Mouse (Mus musculus) liver, embryonic 14.5 days (tissue): ENCODE data around the gene Shank2. TPM values are rescaled to one million over a fixed set of nuclear protein-coding genes. Genes with fewer than 3 reads are reported as not detected.

ENCODE experiments used
- ATAC-seq: fragments of 200-750 bp; cut with Nextera tagmentation; 2 replicates; pipeline ENCODE4 v1.8.0; 2017; ENCODE audit warnings: moderate number of reproducible peaks, mild to moderate bottlenecking, moderate library complexity; ENCODE audit not compliant: insufficient read depth
- DNase-seq, 3 experiments: peaks; one replicate each; pipeline ENCODE4 v3.0.0-alpha.2; 2012 to 2013; ENCODE audit warnings: low read depth in 3 of 3, low spot score in 3 of 3
- H3K27ac ChIP-seq: fragments of 300-500 bp; sonication (generic); 2 replicates; pipeline ENCODE4 v1.5.1; 2014; ENCODE audit warnings: moderate library complexity, mild to moderate bottlenecking, control low read depth, inconsistent platforms
- H3K27me3 ChIP-seq: fragments of 300-500 bp; sonication (generic); 2 replicates; pipeline ENCODE4 v1.6.1; 2014; ENCODE audit warnings: mild to moderate bottlenecking, low read length, moderate library complexity; ENCODE audit not compliant: control insufficient read depth, insufficient read depth
- H3K36me3 ChIP-seq: fragments of 300-500 bp; sonication (generic); replicated peaks from 2 replicates; pipeline ENCODE4 v1.6.1; 2014; ENCODE audit warnings: low read depth; ENCODE audit not compliant: control insufficient read depth, insufficient read depth
- H3K4me1 ChIP-seq, 2 experiments: fragments of 200-500 bp in 1 of 2; fragments of 300-500 bp in 1 of 2; sonication (generic) in 1 of 2; replicated peaks; 2 replicates each; pipeline ENCODE4 v1.6.1; 2012 to 2014; ENCODE audit warnings: antibody characterized with exemption in 1 of 2, inconsistent platforms in 1 of 2, low read length in 1 of 2; ENCODE audit not compliant: control insufficient read depth in 2 of 2, insufficient read depth in 2 of 2
- H3K4me2 ChIP-seq: fragments of 300-500 bp; sonication (generic); 2 replicates; pipeline ENCODE4 v1.6.1; 2014; ENCODE audit warnings: low read depth, mild to moderate bottlenecking, control low read depth, moderate library complexity
- H3K4me3 ChIP-seq, 2 experiments: fragments of 200-500 bp in 1 of 2; fragments of 300-500 bp in 1 of 2; sonication (generic) in 1 of 2; 2 replicates each; pipeline ENCODE4 v1.5.1; 2012 to 2014; ENCODE audit warnings: low read depth in 2 of 2, low read length in 2 of 2, mild to moderate bottlenecking in 2 of 2, control low read depth in 1 of 2, inconsistent platforms in 1 of 2, moderate library complexity in 1 of 2; ENCODE audit not compliant: insufficient read depth in 1 of 2
- H3K9ac ChIP-seq: fragments of 300-500 bp; sonication (generic); replicated peaks from 2 replicates; pipeline ENCODE4 v1.6.1; 2014; ENCODE audit warnings: mild to moderate bottlenecking, control low read depth, moderate library complexity
- H3K9me3 ChIP-seq: fragments of 300-500 bp; sonication (generic); 2 replicates; pipeline ENCODE4 v1.6.1; 2016; ENCODE audit warnings: low read length, mixed read lengths; ENCODE audit not compliant: control insufficient read depth
- CTCF ChIP-seq: IDR thresholded peaks from 2 replicates; pipeline ENCODE4 v1.5.1; 2016; ENCODE audit warnings: antibody characterized with exemption, low read depth, control low read depth
- EP300 ChIP-seq: IDR thresholded peaks from 2 replicates; pipeline ENCODE4 v1.6.1; 2016; ENCODE audit warnings: antibody characterized with exemption, low read depth
- WGBS: fragments of 180-500 bp; shearing (Covaris S2); extraction: QIAGEN DNeasy Blood & Tissue Kit; methylation state at CpG from one replicate; pipeline ENCODE4 v1.1.7; 2014; ENCODE audit not compliant: insufficient replicate concordance; 5-methylcytosine and 5-hydroxymethylcytosine counted together
- polyA plus RNA-seq, 2 experiments: library from polyadenylated mRNA; depleted of rRNA in 1 of 2; stranded (reverse) in 1 of 2; unstranded in 1 of 2; fragments of >200 nt; fragmentation: Nextera tagmentation in 1 of 2; extraction: Ambion mirVana in 1 of 2; gene quantifications; 2 replicates each; pipeline versions ENCODE4 v1.2.1 to v1.2.3; 2012 to 2014

The Shank2 gene
- polyA plus RNA-seq, 2 experiments, result 0.17 to 0.35 TPM

DNA sequence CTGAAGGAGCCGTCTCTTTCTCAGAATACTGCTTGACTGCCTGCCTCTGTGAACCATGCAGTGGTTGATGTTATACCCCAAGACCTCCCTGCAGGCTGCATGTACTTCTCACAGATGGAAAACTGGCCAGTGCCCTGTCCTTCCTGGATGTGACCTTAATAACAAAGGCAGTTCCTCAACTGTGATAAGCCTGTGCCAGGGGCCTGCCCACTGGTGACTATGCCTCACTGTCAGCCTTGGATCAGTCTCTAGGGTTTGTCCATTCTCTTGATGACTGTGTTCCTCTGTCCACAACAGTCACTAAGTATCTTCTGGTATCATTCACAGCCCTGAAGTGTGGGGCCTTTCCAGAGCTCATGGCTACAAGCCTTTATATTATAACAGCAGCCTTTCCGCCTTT is 196.8 kb downstream of the Shank2 start:
- Histone ChIP-seq H3K9me3 (no peaks in the 10 kb centered on the region), H3K27ac (no peak overlapping the region), H3K4me3 (no peak overlapping the region), H3K9ac (no peak overlapping the region), H3K36me3 (no peaks in the 10 kb centered on the region), H3K4me2 (no peak overlapping the region), H3K4me1 (no peaks in the 10 kb centered on the region), H3K27me3 (no peaks in the 10 kb centered on the region)
- DNase-seq (no peak), ATAC-seq (no peak)
- 57% methylated on average over 2 of the region's 2 CpGs for WGBS
- no peak for TF ChIP-seq EP300
- TF ChIP-seq CTCF, result no peak

- TF ChIP-seq EP300, result no peak
- TF ChIP-seq CTCF, result no peak
- Histone ChIP-seq H3K9ac (no peak overlapping the region), H3K36me3 (no peaks in the 10 kb centered on the region), H3K4me3 (no peak overlapping the region), H3K27me3 (no peaks in the 10 kb centered on the region), H3K27ac (no peak overlapping the region), H3K4me2 (no peak overlapping the region), H3K4me1 (no peaks in the 10 kb centered on the region), H3K9me3 (no peaks in the 10 kb centered on the region)
- DNase-seq (no peak), ATAC-seq (no peak)
- 46% methylated on average over 7 of the region's 7 CpGs for WGBS
Measured at GRCm38 (mm10) chr7:144202017-144202682, 200.4 kb downstream of the Shank2 start.

DNA sequence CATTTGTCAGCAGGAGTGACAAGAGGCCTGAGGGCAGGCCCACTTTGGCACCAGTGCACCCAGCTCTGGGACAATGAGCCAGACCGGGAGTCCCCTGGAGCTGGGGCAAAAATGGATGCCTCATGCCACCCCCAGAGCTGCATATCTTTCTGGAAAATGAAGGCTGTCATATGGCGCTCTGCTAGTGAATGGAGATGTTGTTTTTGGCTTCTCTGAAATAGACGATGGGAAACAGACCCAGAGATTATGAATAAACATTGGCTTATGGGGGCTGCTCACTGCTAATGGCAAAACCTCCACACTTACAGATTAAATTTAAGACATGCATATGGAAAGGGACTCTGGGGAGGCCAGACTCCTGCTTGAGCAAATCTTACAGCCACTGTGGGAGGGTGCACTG is 202.6 kb downstream of the Shank2 start:
- no peak overlapping the region for H3K4me2 ChIP-seq
- H3K36me3 ChIP-seq, result no peaks in the 10 kb centered on the region
- no peak overlapping the region for H3K27ac ChIP-seq
- no peaks in the 10 kb centered on the region for H3K4me1 ChIP-seq
- no peak overlapping the region for H3K9ac ChIP-seq
- ATAC-seq (no peak), DNase-seq (no peak)
- H3K4me3 ChIP-seq, result no peak overlapping the region
- no peaks in the 10 kb centered on the region for H3K27me3 ChIP-seq
- H3K9me3 ChIP-seq, result no peaks in the 10 kb centered on the region
- no peak for TF ChIP-seq CTCF
- TF ChIP-seq EP300, result no peak
- WGBS, result 55% methylated on average over 3 of the region's 3 CpGs

DNA sequence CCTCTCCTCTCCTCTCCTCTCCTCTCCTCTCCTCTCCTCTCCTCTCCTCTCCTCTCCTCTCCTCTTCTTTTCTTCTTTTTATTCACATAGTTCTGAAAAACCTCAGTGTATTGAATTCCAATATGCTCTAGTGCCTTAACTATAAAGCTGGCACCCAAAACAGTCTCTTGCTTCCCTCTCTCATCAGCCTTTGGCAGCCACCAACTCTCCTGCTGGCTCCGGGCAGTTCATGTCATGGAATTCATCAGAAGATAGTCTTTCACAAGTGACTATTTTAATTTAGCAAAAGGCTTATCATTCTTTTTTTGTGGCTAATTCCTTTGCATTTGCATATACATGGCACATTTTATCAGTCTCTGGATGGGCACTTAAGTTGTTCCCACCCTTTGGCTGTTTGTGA is 203.4 kb downstream of the Shank2 start:
- Histone ChIP-seq H3K4me3 (no peak overlapping the region), H3K4me1 (no peaks in the 10 kb centered on the region), H3K9me3 (no peaks in the 10 kb centered on the region), H3K9ac (no peak overlapping the region), H3K36me3 (no peaks in the 10 kb centered on the region), H3K27me3 (no peaks in the 10 kb centered on the region), H3K27ac (no peak overlapping the region), H3K4me2 (no peak overlapping the region)
- TF ChIP-seq CTCF, result no peak
- TF ChIP-seq EP300, result no peak
- whole genome bisulfite sequencing, result 72% methylated on average over 1 of the region's 1 CpGs
- DNase-seq (no peak), ATAC-seq (no peak)

- DNase-seq, result no peak
- H3K36me3 ChIP-seq, result no peaks in the 10 kb centered on the region
- no peak for ATAC-seq
- no peaks in the 10 kb centered on the region for H3K9me3 ChIP-seq
- no peak overlapping the region for H3K4me2 ChIP-seq
- WGBS, result 68% methylated on average over 3 of the region's 3 CpGs
- TF ChIP-seq EP300 (no peak), CTCF (no peak)
- H3K9ac ChIP-seq, result no peak overlapping the region
- no peaks in the 10 kb centered on the region for H3K4me1 ChIP-seq
- H3K27ac ChIP-seq, result no peak overlapping the region
- H3K27me3 ChIP-seq, result no peaks in the 10 kb centered on the region
- H3K4me3 ChIP-seq, result no peak overlapping the region
Measured at GRCm38 (mm10) chr7:144205837-144206236, 204.1 kb downstream of the Shank2 start.
